8 mouse cellular contexts compared by ENCODE assay signal in genomic region chr17:70963546-70963945, GRCm38 (mm10). TPM values are rescaled to one million over a fixed set of nuclear protein-coding genes. Genes with fewer than 3 reads are reported as not detected.
DNase-seq lines count a peak whose midpoint lies in the region; ATAC-seq and TF ChIP-seq lines count a peak whose summit lies in the region.
"Not testable (repeated sequence)": the region's sequence is repeated elsewhere in the genome, so short reads cannot be mapped to it uniquely, and the experiment has no call there.

No protein-coding gene starts in this region.

- peaks cover 9 to 23% of the 10 kb centered on the region in 2 experiments for H3K4me1 ChIP-seq in CH12.LX (ENCODE audit: control insufficient read depth in 1 of 2, insufficient read depth in 2 of 2)
- not testable (repeated sequence) for H3K4me1 ChIP-seq in liver, embryonic 16.5 days (ENCODE audit: control insufficient read depth, low read depth, low read length); neural tube, embryonic 13.5 days (replicated peaks)

- dilution Hi-C loops in CH12.LX (cut with MboI; ENCODE audit: extremely low pct_ligation_motif_present, extremely low pct_unique_long_range_greater_than_20kb, low sequenced_read_pairs): not testable (repeated sequence)

- not testable (repeated sequence) for H3K36me3 ChIP-seq in CH12.LX (replicated peaks in 1 of 2; ENCODE audit: control insufficient read depth in 1 of 2, insufficient read depth in 1 of 2, low read length in 1 of 2); liver, embryonic 16.5 days (ENCODE audit: control insufficient read depth, insufficient read depth); neural tube, embryonic 13.5 days

- H3K4me3 ChIP-seq in CH12.LX (replicated peaks in 1 of 3; ENCODE audit: low read depth in 2 of 3, low read length in 2 of 3, poor library complexity in 1 of 3); liver, embryonic 16.5 days (ENCODE audit: low read depth, low read length); neural tube, embryonic 13.5 days: not testable (repeated sequence)

- DNase-seq in CH12.LX (ENCODE audit: extremely low read depth): peak; percentile 61
- peak; percentile 81 to 88 for DNase-seq in cerebellum, adult 18-20 months
- DNase-seq in heart, postnatal 4 days: peak; percentile 95
- peak; percentile 95 to 99 for DNase-seq in layer of hippocampus, adult 18-20 months (ENCODE audit: low spot score in 2 of 2)
- peak; percentile 74 to 84 for DNase-seq in thymus, adult 18-20 months

- not testable (repeated sequence) for H3K4me2 ChIP-seq in CH12.LX (ENCODE audit: insufficient read depth, low read depth, poor library complexity, severe bottlenecking); liver, embryonic 16.5 days (ENCODE audit: low read depth, low read length); neural tube, embryonic 13.5 days

- not testable (repeated sequence) for TF ChIP-seq EP300 in CH12.LX (IDR thresholded peaks at IDR 0.05; ENCODE audit: low read length)

- in situ Hi-C loops in CH12.LX (cut with MboI; ENCODE audit: low pct_ligation_motif_present, low pct_unique_long_range_greater_than_20kb, low sequenced_read_pairs): loop anchor here (10.0 kb wide), 1 partner anchor 219 kb away; no protein-coding TSS in a partner anchor

- H3K9me3 ChIP-seq in CH12.LX (replicated peaks; ENCODE audit: low read length); liver, embryonic 16.5 days (replicated peaks; ENCODE audit: control insufficient read depth, low read length); neural tube, embryonic 13.5 days: not testable (repeated sequence)

- peak; percentile 78; the same call in 1 of the 2 replicates for ATAC-seq in frontal cortex, adult (ENCODE audit: low TSS enrichment)
- peak; percentile 100 for ATAC-seq in liver, embryonic 16.5 days (ENCODE audit: low read depth)
- ATAC-seq in neural tube, embryonic 13.5 days (ENCODE audit: low read depth): peak; percentile 100

- H3K79me2 ChIP-seq in CH12.LX (replicated peaks; ENCODE audit: control insufficient read depth, extremely low read depth, insufficient read depth, poor library complexity, severe bottlenecking): not testable (repeated sequence)

- not testable (repeated sequence) for TF ChIP-seq CTCF in CH12.LX (conservative IDR thresholded peaks at IDR 0.05 in 1 of 2, IDR thresholded peaks at IDR 0.05 in 1 of 2; ENCODE audit: low read depth in 2 of 2, low read length in 2 of 2)

- H3K27ac ChIP-seq in CH12.LX (ENCODE audit: insufficient read depth, low read depth); liver, embryonic 16.5 days (ENCODE audit: low read length); neural tube, embryonic 13.5 days (replicated peaks): not testable (repeated sequence)

- not testable (repeated sequence) for TF ChIP-seq POLR2A in CH12.LX (IDR thresholded peaks at IDR 0.05; ENCODE audit: low read depth, low read length)

- not testable (repeated sequence) for H3K9ac ChIP-seq in CH12.LX (ENCODE audit: insufficient read depth, low read depth); liver, embryonic 16.5 days (ENCODE audit: low read depth, low read length); neural tube, embryonic 13.5 days

- not testable (repeated sequence) for TF ChIP-seq RAD21 in CH12.LX (IDR thresholded peaks at IDR 0.05; ENCODE audit: low read depth, low read length)

- WGBS in liver, embryonic 16.5 days (ENCODE audit: insufficient replicate concordance): 73% methylated on average over 13 of the region's 13 CpGs
- WGBS in neural tube, embryonic 13.5 days: 72% methylated on average over 13 of the region's 13 CpGs

- not testable (repeated sequence) for H3K27me3 ChIP-seq in CH12.LX (replicated peaks); liver, embryonic 16.5 days (ENCODE audit: control insufficient read depth, insufficient read depth, low read depth, low read length); neural tube, embryonic 13.5 days

RNA-seq across cellular contexts. Expression of gene Myom1, which starts 38.9 kb away (rescaled TPM):
- 0.42 and 0.55 TPM in 2 replicates for total RNA-seq in CH12.LX (2012; rRNA removed)
- total RNA-seq in CH12.LX (2014; rRNA removed): 0.26 TPM in 2 replicates
- polyA plus RNA-seq in CH12.LX (2012; ENCODE audit: insufficient read length, low read depth): 0.86 and 0.93 TPM in 2 replicates
- 100 to 1,000 TPM; 944 to 986 TPM for total RNA-seq in heart, postnatal 4 days (2021)
- total RNA-seq in layer of hippocampus, adult 18-20 months (2021): 1 to 10 TPM; 1.4 to 2.6 TPM
- 2.1 and 3.3 TPM in 2 replicates for polyA plus RNA-seq in liver, embryonic 16.5 days (2015; fragmentation: Nextera tagmentation; extraction: Ambion mirVana)
- polyA plus RNA-seq in neural tube, embryonic 13.5 days (2015; fragmentation: Nextera tagmentation; extraction: Ambion mirVana): 1.7 and 2.8 TPM in 2 replicates

RNA-seq across cellular contexts. Expression of gene Myl12a, which starts 39.1 kb away (rescaled TPM):
- total RNA-seq in CH12.LX (2012; rRNA removed): 163 and 171 TPM in 2 replicates
- total RNA-seq in CH12.LX (2014; rRNA removed): 246 and 279 TPM in 2 replicates
- polyA plus RNA-seq in CH12.LX (2012; ENCODE audit: insufficient read length, low read depth): 280 and 285 TPM in 2 replicates
- total RNA-seq in heart, postnatal 4 days (2021): 100 to 1,000 TPM; 733 to 785 TPM
- total RNA-seq in layer of hippocampus, adult 18-20 months (2021): 10 to 100 TPM; 36.0 to 37.1 TPM
- 171 and 182 TPM in 2 replicates for polyA plus RNA-seq in liver, embryonic 16.5 days (2015; fragmentation: Nextera tagmentation; extraction: Ambion mirVana)
- 171 and 203 TPM in 2 replicates for polyA plus RNA-seq in neural tube, embryonic 13.5 days (2015; fragmentation: Nextera tagmentation; extraction: Ambion mirVana)

Comparison
In these comparisons a context has a peak if more than half of its experiments do, and no peak if none do; other contexts are left out.
1. RNA of gene Myom1, which starts 38.9 kb away (total RNA-seq): 944 to 986 TPM in heart, postnatal 4 days; 1.4 to 2.6 TPM in layer of hippocampus, adult 18-20 months and 0.26 to 0.55 TPM in CH12.LX; every median in the first group is over 100 times any median in the second.
2. RNA of gene Myl12a, which starts 39.1 kb away (total RNA-seq): 733 to 785 TPM in heart, postnatal 4 days and 163 to 279 TPM in CH12.LX; 36.0 to 37.1 TPM in layer of hippocampus, adult 18-20 months; every median in the first group is over 4 times any median in the second.
3. Peak in every context shown above with its lines, with median percentiles within 50 percentile points of each other: DNase-seq and ATAC-seq.